26 mouse cellular contexts compared by ENCODE assay signal in the genomic region with DNA sequence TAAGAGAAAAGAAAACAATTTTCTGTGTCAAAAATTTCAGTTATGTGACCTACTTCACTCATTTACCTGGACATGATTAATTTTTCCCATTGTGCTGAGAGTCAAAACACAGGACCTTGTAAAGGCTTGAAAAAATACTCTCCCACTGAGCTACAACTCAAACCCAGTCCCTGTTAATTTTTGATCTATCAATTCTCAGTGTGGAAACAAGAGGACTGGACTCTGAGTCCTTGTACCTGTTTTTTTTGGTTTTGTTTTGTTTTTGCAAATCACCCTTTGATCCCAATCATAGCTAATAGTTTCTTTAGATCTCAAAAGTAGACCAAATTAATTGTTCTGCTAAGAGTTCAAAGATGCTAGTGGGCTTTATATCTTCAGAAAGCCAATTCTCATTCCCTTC. TPM values are rescaled to one million over a fixed set of nuclear protein-coding genes. Genes with fewer than 3 reads are reported as not detected.
DNase-seq lines count a peak whose midpoint lies in the region; ATAC-seq and TF ChIP-seq lines count a peak whose summit lies in the region.
"Had no signal": no experiment of that assay in that cellular context is flagged by ENCODE, and none has a peak within 500 bp of the region (broad histone marks: within the 10 kb centered on the region; RNA-seq: fewer than 3 reads in every experiment).

No protein-coding gene starts in this region.

- peak overlapping the region; percentile 98; the same call in 1 of the 2 replicates for H3K27ac ChIP-seq in heart, postnatal 0 days (ENCODE audit: low read depth)
- no peak overlapping the region for H3K27ac ChIP-seq in heart, embryonic 10.5 days
- peak overlapping the region; percentile 66 for H3K27ac ChIP-seq in liver, adult 2 months (replicated peaks; ENCODE audit: insufficient read depth, low read depth, low read length)
- H3K27ac ChIP-seq in liver, embryonic 12.5 days, result no peak overlapping the region
- H3K27ac ChIP-seq in macrophage, result 0 out of 2 replicates have a peak overlapping the region, but pooled peaks have one; percentile 81
- H3K27ac ChIP-seq: embryonic facial prominence, embryonic 12.5 days; embryonic facial prominence, embryonic 15.5 days; hindbrain, embryonic 12.5 days; hindbrain, embryonic 15.5 days had no signal

- peaks cover 17% of the 10 kb centered on the region for H3K4me1 ChIP-seq in heart, postnatal 0 days (ENCODE audit: control insufficient read depth, insufficient read depth)
- peaks cover 8% of the 10 kb centered on the region; the same call in 1 of the 2 replicates for H3K4me1 ChIP-seq in heart, embryonic 10.5 days
- H3K4me1 ChIP-seq in liver, adult 2 months (ENCODE audit: control insufficient read depth, insufficient read depth, low read length), result peaks cover 17% of the 10 kb centered on the region
- peaks cover 20% of the 10 kb centered on the region for H3K4me1 ChIP-seq in liver, embryonic 12.5 days
- H3K4me1 ChIP-seq: embryonic facial prominence, embryonic 12.5 days; embryonic facial prominence, embryonic 15.5 days; hindbrain, embryonic 12.5 days; hindbrain, embryonic 15.5 days had no signal

- no peak for TF ChIP-seq CTCF in heart, postnatal 0 days (IDR thresholded peaks at IDR 0.05; ENCODE audit: low read depth)
- TF ChIP-seq CTCF in liver, adult 2 months (IDR thresholded peaks at IDR 0.05; ENCODE audit: low read depth, low read length), result no peak

- no peak for DNase-seq in heart, postnatal 0 days (ENCODE audit: low spot score)
- no peak for DNase-seq in heart, embryonic 10.5 days (ENCODE audit: low spot score)
- DNase-seq in liver, adult 2 months (ENCODE audit: extremely low read depth, low read depth, low spot score), result peak; percentile 81
- DNase-seq: adrenal gland, adult 8-10 months; adrenal gland, postnatal 25 days; cerebellum, adult 11 months; cerebellum, adult 2 months; cerebellum, adult 9-11 months; cerebellum, postnatal 25 days; forebrain, postnatal 0 days; gastrocnemius, postnatal 36 days; heart, adult 2 months had no signal

- ATAC-seq in heart, postnatal 0 days (ENCODE audit: insufficient read depth, low read depth), result no peak
- no peak for ATAC-seq in liver, embryonic 12.5 days
- ATAC-seq in cerebellum, adult (ENCODE audit: insufficient number of reproducible peaks, low FRiP score, low TSS enrichment), result no peak
- ATAC-seq: activated CD4-positive, CD25-positive, alpha-beta regulatory T cell, adult 4 months; CD4-positive, CD25-positive, alpha-beta regulatory T cell, adult 4 months; forebrain, embryonic 14.5 days; forebrain, postnatal 0 days had no signal

- H3K9me3 ChIP-seq in heart, postnatal 0 days (replicated peaks; ENCODE audit: control insufficient read depth, low read length), result no peaks in the 10 kb centered on the region
- H3K9me3 ChIP-seq in heart, embryonic 10.5 days, result no peaks in the 10 kb centered on the region
- H3K9me3 ChIP-seq in liver, embryonic 12.5 days (replicated peaks), result no peaks in the 10 kb centered on the region
- H3K9me3 ChIP-seq: embryonic facial prominence, embryonic 12.5 days; embryonic facial prominence, embryonic 15.5 days; hindbrain, embryonic 12.5 days; hindbrain, embryonic 15.5 days had no signal

- H3K4me2 ChIP-seq in heart, postnatal 0 days (ENCODE audit: low read depth, low read length), result no peak overlapping the region
- no peak overlapping the region for H3K4me2 ChIP-seq in liver, embryonic 12.5 days
- H3K4me2 ChIP-seq: embryonic facial prominence, embryonic 12.5 days; embryonic facial prominence, embryonic 15.5 days; heart, embryonic 11.5 days; hindbrain, embryonic 12.5 days; hindbrain, embryonic 15.5 days had no signal

- H3K79me2 ChIP-seq in liver, adult 2 months (ENCODE audit: control insufficient read depth, insufficient read depth, low read length), result peaks cover 4% of the 10 kb centered on the region; the same call in 1 of the 2 replicates
- no peaks in the 10 kb centered on the region for H3K79me2 ChIP-seq in macrophage (ENCODE audit: inconsistent target)

- H3K36me3 ChIP-seq in heart, postnatal 0 days (replicated peaks; ENCODE audit: control insufficient read depth, insufficient read depth, low read length), result no peaks in the 10 kb centered on the region
- no peaks in the 10 kb centered on the region for H3K36me3 ChIP-seq in heart, embryonic 10.5 days
- H3K36me3 ChIP-seq in liver, adult 2 months (ENCODE audit: control insufficient read depth, insufficient read depth, low read length), result peaks cover 10% of the 10 kb centered on the region
- no peaks in the 10 kb centered on the region for H3K36me3 ChIP-seq in liver, embryonic 12.5 days
- H3K36me3 ChIP-seq in macrophage (ENCODE audit: inconsistent target), result no peaks in the 10 kb centered on the region
- H3K36me3 ChIP-seq: embryonic facial prominence, embryonic 12.5 days; embryonic facial prominence, embryonic 15.5 days; hindbrain, embryonic 12.5 days; hindbrain, embryonic 15.5 days had no signal

- H3K27me3 ChIP-seq in heart, postnatal 0 days (ENCODE audit: control insufficient read depth, insufficient read depth, low read length), result no peaks in the 10 kb centered on the region
- H3K27me3 ChIP-seq in heart, embryonic 10.5 days (ENCODE audit: insufficient read depth, poor library complexity, severe bottlenecking), result no peaks in the 10 kb centered on the region
- no peaks in the 10 kb centered on the region for H3K27me3 ChIP-seq in liver, adult 2 months (ENCODE audit: control insufficient read depth, insufficient read depth, low read length)
- H3K27me3 ChIP-seq in liver, embryonic 12.5 days (replicated peaks), result no peaks in the 10 kb centered on the region
- H3K27me3 ChIP-seq: embryonic facial prominence, embryonic 12.5 days; embryonic facial prominence, embryonic 15.5 days; hindbrain, embryonic 12.5 days; hindbrain, embryonic 15.5 days had no signal

- no peak for TF ChIP-seq EP300 in heart, postnatal 0 days (IDR thresholded peaks at IDR 0.05; ENCODE audit: low read depth)

- no peak overlapping the region for H3K4me3 ChIP-seq in heart, postnatal 0 days (ENCODE audit: low read depth, low read length)
- no peak overlapping the region for H3K4me3 ChIP-seq in heart, embryonic 10.5 days
- H3K4me3 ChIP-seq in liver, adult 2 months (ENCODE audit: insufficient read depth, low read depth, low read length), result no peak overlapping the region
- no peak overlapping the region for H3K4me3 ChIP-seq in liver, embryonic 12.5 days
- H3K4me3 ChIP-seq in macrophage (ENCODE audit: inconsistent target), result no peak overlapping the region
- H3K4me3 ChIP-seq: embryonic facial prominence, embryonic 12.5 days; embryonic facial prominence, embryonic 15.5 days; heart, adult 2 months; hindbrain, embryonic 12.5 days; hindbrain, embryonic 15.5 days had no signal

- H3K9ac ChIP-seq in heart, postnatal 0 days (replicated peaks; ENCODE audit: low read depth, low read length), result no peak overlapping the region
- no peak overlapping the region for H3K9ac ChIP-seq in liver, adult 2 months (ENCODE audit: low read depth, low read length)
- no peak overlapping the region for H3K9ac ChIP-seq in liver, embryonic 12.5 days
- H3K9ac ChIP-seq: embryonic facial prominence, embryonic 12.5 days; embryonic facial prominence, embryonic 15.5 days; forebrain, postnatal 0 days; hindbrain, embryonic 12.5 days; hindbrain, embryonic 15.5 days had no signal

- no peak for TF ChIP-seq POLR2A in liver, adult 2 months (IDR thresholded peaks at IDR 0.05; ENCODE audit: extremely low read depth, insufficient read depth, low read length)

RNA-seq across cellular contexts. Expression of gene Ggt7, which starts 21.7 kb away (rescaled TPM):
- total RNA-seq in heart, postnatal 0 days (2014; rRNA removed; ENCODE audit: low replicate concordance), result 2.9 and 4.7 TPM in 2 replicates
- 0.81 and 0.98 TPM in 2 replicates for polyA plus RNA-seq in heart, postnatal 0 days (2015; fragmentation: Nextera tagmentation; extraction: Ambion mirVana)
- polyA plus RNA-seq in heart, embryonic 10.5 days (2016; fragmentation: Nextera tagmentation; extraction: Ambion mirVana), result 3.1 and 3.9 TPM in 2 replicates
- 0.18 and 0.47 TPM in 2 replicates for total RNA-seq in liver, adult 2 months (2014; rRNA removed)
- polyA plus RNA-seq in liver, adult 2 months (2012; rRNA removed), result 0.63 and 1.7 TPM in 2 replicates
- polyA plus RNA-seq in liver, embryonic 12.5 days (2016; fragmentation: Nextera tagmentation; extraction: Ambion mirVana), result 0.54 and 0.86 TPM in 2 replicates
- total RNA-seq in macrophage (2018; cell fraction: chromatin; rRNA removed), result 1 to 10 TPM in 1 of 26 experiments, under 1 TPM in 2, not detected in 23; 0.51 to 2.3 (median 0.63) TPM
- under 1 TPM in 3 of 26 experiments, not detected in 23; 0.06 to 0.15 (median 0.14) TPM for total RNA-seq in macrophage (2018; cell fraction: cytosol; rRNA removed)
- under 1 TPM in 2 of 26 experiments, not detected in 24; 0.60 to 0.63 TPM for total RNA-seq in macrophage (2018; cell fraction: nucleus; rRNA removed)
- not detected in 3 replicates for polyA plus RNA-seq in macrophage (2018)
- total RNA-seq: common myeloid progenitor, adult 5-6 weeks; granulocyte monocyte progenitor cell, adult 5-6 weeks; hematopoietic stem cell, adult 5-6 weeks had no signal

RNA-seq across cellular contexts. Expression of gene Acss2, which starts 21.9 kb away (rescaled TPM):
- 40.5 and 47.9 TPM in 2 replicates for total RNA-seq in heart, postnatal 0 days (2014; rRNA removed; ENCODE audit: low replicate concordance)
- polyA plus RNA-seq in heart, postnatal 0 days (2015; fragmentation: Nextera tagmentation; extraction: Ambion mirVana), result 20.1 and 22.2 TPM in 2 replicates
- polyA plus RNA-seq in heart, embryonic 10.5 days (2016; fragmentation: Nextera tagmentation; extraction: Ambion mirVana), result 8.9 and 12.9 TPM in 2 replicates
- total RNA-seq in liver, adult 2 months (2014; rRNA removed), result 204 and 297 TPM in 2 replicates
- polyA plus RNA-seq in liver, adult 2 months (2012; rRNA removed), result 155 and 248 TPM in 2 replicates
- polyA plus RNA-seq in liver, embryonic 12.5 days (2016; fragmentation: Nextera tagmentation; extraction: Ambion mirVana), result 25.1 and 27.1 TPM in 2 replicates
- 10 to 100 TPM in 20 of 26 experiments, 1 to 10 TPM in 6; 1.6 to 54.5 (median 20.0) TPM for total RNA-seq in macrophage (2018; cell fraction: chromatin; rRNA removed)
- 10 to 100 TPM in 15 of 26 experiments, 1 to 10 TPM in 11; 6.0 to 18.2 (median 11.1) TPM for total RNA-seq in macrophage (2018; cell fraction: cytosol; rRNA removed)
- 10 to 100 TPM in 19 of 26 experiments, 1 to 10 TPM in 7; 2.8 to 30.7 (median 15.7) TPM for total RNA-seq in macrophage (2018; cell fraction: nucleus; rRNA removed)
- polyA plus RNA-seq in macrophage (2018), result 2.5 to 12.9 TPM (median 4.1 TPM) in 3 replicates

RNA-seq across cellular contexts. Expression of gene Gss, which starts 52.9 kb away (rescaled TPM):
- total RNA-seq in heart, postnatal 0 days (2014; rRNA removed; ENCODE audit: low replicate concordance), result 32.5 and 52.3 TPM in 2 replicates
- 24.8 and 25.9 TPM in 2 replicates for polyA plus RNA-seq in heart, postnatal 0 days (2015; fragmentation: Nextera tagmentation; extraction: Ambion mirVana)
- 24.2 and 29.1 TPM in 2 replicates for polyA plus RNA-seq in heart, embryonic 10.5 days (2016; fragmentation: Nextera tagmentation; extraction: Ambion mirVana)
- 69.4 and 112 TPM in 2 replicates for total RNA-seq in liver, adult 2 months (2014; rRNA removed)
- 113 and 134 TPM in 2 replicates for polyA plus RNA-seq in liver, adult 2 months (2012; rRNA removed)
- polyA plus RNA-seq in liver, embryonic 12.5 days (2016; fragmentation: Nextera tagmentation; extraction: Ambion mirVana), result 64.0 and 64.1 TPM in 2 replicates
- 10 to 100 TPM in 18 of 26 experiments, 1 to 10 TPM in 8; 4.7 to 43.5 (median 15.6) TPM for total RNA-seq in macrophage (2018; cell fraction: chromatin; rRNA removed)
- 10 to 100 TPM in 25 of 26 experiments, 1 to 10 TPM in 1; 10.0 to 16.7 (median 14.0) TPM for total RNA-seq in macrophage (2018; cell fraction: cytosol; rRNA removed)
- total RNA-seq in macrophage (2018; cell fraction: nucleus; rRNA removed), result 10 to 100 TPM in 16 of 26 experiments, 1 to 10 TPM in 10; 4.8 to 17.8 (median 10.5) TPM
- 13.3 to 14.6 TPM (median 14.0 TPM) in 3 replicates for polyA plus RNA-seq in macrophage (2018)

Comparison
In these comparisons a context has a peak if more than half of its experiments do, and no peak if none do; other contexts are left out.
1. H3K27ac ChIP-seq: peak in heart, postnatal 0 days (single experiment), liver, adult 2 months (single experiment) and macrophage (single experiment); none in heart, embryonic 10.5 days (single experiment) and liver, embryonic 12.5 days (single experiment).